Mouse (Mus musculus) stomach, embryonic 15.5 days (tissue): Measurements from ENCODE around the gene Mras. TPM values are rescaled to one million over a fixed set of nuclear protein-coding genes. Genes with fewer than 3 reads are reported as not detected.

Source experiments
- ATAC-seq: fragments of 200-750 bp; cut with Nextera tagmentation; 2 replicates; pipeline ENCODE4 v1.8.0; 2017; ENCODE audit warnings: low read depth, moderate number of reproducible peaks, moderate TSS enrichment; ENCODE audit not compliant: insufficient read depth, low FRiP score
- H3K27ac ChIP-seq: fragments of 300-500 bp; sonication (generic); 2 replicates; pipeline ENCODE4 v1.5.1; 2015; ENCODE audit warnings: mild to moderate bottlenecking, inconsistent platforms
- H3K27me3 ChIP-seq: fragments of 300-500 bp; sonication (generic); replicated peaks from 2 replicates; pipeline ENCODE4 v1.6.1; 2015; ENCODE audit warnings: inconsistent platforms
- H3K36me3 ChIP-seq: fragments of 300-500 bp; sonication (generic); 2 replicates; pipeline ENCODE4 v1.6.1; 2015; ENCODE audit warnings: inconsistent platforms
- H3K4me1 ChIP-seq: fragments of 300-500 bp; sonication (generic); 2 replicates; pipeline ENCODE4 v1.6.1; 2015; ENCODE audit warnings: inconsistent platforms
- H3K4me2 ChIP-seq: fragments of 300-500 bp; sonication (generic); 2 replicates; pipeline ENCODE4 v1.6.1; 2015; ENCODE audit warnings: mild to moderate bottlenecking, inconsistent platforms
- H3K4me3 ChIP-seq: fragments of 300-500 bp; sonication (generic); replicated peaks from 2 replicates; pipeline ENCODE4 v1.5.1; 2015; ENCODE audit warnings: inconsistent platforms
- H3K9ac ChIP-seq: fragments of 300-500 bp; sonication (generic); 2 replicates; pipeline ENCODE4 v1.6.1; 2015; ENCODE audit warnings: inconsistent platforms
- H3K9me3 ChIP-seq: fragments of 300-500 bp; sonication (generic); 2 replicates; pipeline ENCODE4 v1.6.1; 2016; ENCODE audit warnings: inconsistent platforms
- WGBS: fragments of 180-500 bp; shearing (Covaris S2); methylation state at CpG from one replicate; pipeline ENCODE4 v1.1.7; 2015; 5-methylcytosine and 5-hydroxymethylcytosine counted together
- polyA plus RNA-seq: library from polyadenylated mRNA; unstranded; fragments of >200 nt; fragmentation: Nextera tagmentation; extraction: Ambion mirVana; gene quantifications from 2 replicates; pipeline ENCODE4 v1.2.1, GENCODE M21; 2015

Gene Mras
- polyA plus RNA-seq = 9.0 and 11.6 TPM in 2 replicates

- H3K36me3 ChIP-seq = no peaks in the 10 kb centered on the region
- H3K27me3 ChIP-seq = 0 out of 2 replicates have a peak, but pooled peaks cover 2% of the 10 kb centered on the region
- H3K9me3 ChIP-seq = no peaks in the 10 kb centered on the region
- H3K9ac ChIP-seq = peak within 1 kb of the TSS; percentile 66
- H3K4me3 ChIP-seq = peak within 1 kb of the TSS; percentile 71
- H3K27ac ChIP-seq = peak within 1 kb of the TSS; percentile 57
- ATAC-seq = no peak
- WGBS = 14% methylated on average over 27 of the region's 27 CpGs
- H3K4me2 ChIP-seq = peak within 1 kb of the TSS; percentile 77
- peaks cover 5% of the 10 kb centered on the region; the same call in 1 of the 2 replicates for H3K4me1 ChIP-seq
Measured at GRCm38 (mm10) chr9:99437031-99437764, at the start of gene Mras. TSS of gene Mras (minus strand) at chr9:99437381.

GRCm38 (mm10) chr9:99485144-99485543 lies 48.0 kb upstream of the Mras start:
- no peak for ATAC-seq
- no peak overlapping the region for H3K27ac ChIP-seq
- peaks cover 18% of the 10 kb centered on the region for H3K36me3 ChIP-seq
- no peak overlapping the region for H3K4me3 ChIP-seq
- no peak overlapping the region for H3K4me2 ChIP-seq
- H3K27me3 ChIP-seq = no peaks in the 10 kb centered on the region
- no peaks in the 10 kb centered on the region for H3K9me3 ChIP-seq
- 91% methylated on average over 4 of the region's 4 CpGs for WGBS
- no peak overlapping the region for H3K9ac ChIP-seq
- no peaks in the 10 kb centered on the region for H3K4me1 ChIP-seq

- Histone ChIP-seq H3K36me3 (peaks cover 18% of the 10 kb centered on the region), H3K4me3 (no peak overlapping the region), H3K27me3 (no peaks in the 10 kb centered on the region), H3K9me3 (no peaks in the 10 kb centered on the region), H3K4me1 (0 out of 2 replicates have a peak, but pooled peaks cover under 1% of the 10 kb centered on the region), H3K27ac (no peak overlapping the region), H3K9ac (no peak overlapping the region), H3K4me2 (no peak overlapping the region)
- no peak for ATAC-seq
Measured at GRCm38 (mm10) chr9:99484632-99485031, 47.5 kb upstream of the Mras start.

- Histone ChIP-seq H3K9ac (no peak overlapping the region), H3K4me3 (no peak overlapping the region), H3K27ac (no peak overlapping the region), H3K27me3 (no peaks in the 10 kb centered on the region), H3K36me3 (peaks cover 18% of the 10 kb centered on the region), H3K4me1 (0 out of 2 replicates have a peak, but pooled peaks cover 8% of the 10 kb centered on the region), H3K4me2 (no peak overlapping the region), H3K9me3 (no peaks in the 10 kb centered on the region)
- no peak for ATAC-seq
- WGBS = 88% methylated on average over 4 of the region's 4 CpGs
Measured at GRCm38 (mm10) chr9:99483191-99483590, 46.0 kb upstream of the Mras start.

GRCm38 (mm10) chr9:99480764-99481163 lies 43.6 kb upstream of the Mras start:
- Histone ChIP-seq H3K36me3 (peaks cover 5% of the 10 kb centered on the region; the same call in 1 of the 2 replicates), H3K4me3 (no peak overlapping the region), H3K9ac (no peak overlapping the region), H3K4me2 (no peak overlapping the region), H3K27me3 (no peaks in the 10 kb centered on the region), H3K27ac (no peak overlapping the region), H3K4me1 (0 out of 2 replicates have a peak, but pooled peaks cover 8% of the 10 kb centered on the region), H3K9me3 (no peaks in the 10 kb centered on the region)
- 88% methylated on average over 4 of the region's 4 CpGs for WGBS
- ATAC-seq = no peak

- 0 out of 2 replicates have a peak, but pooled peaks cover 3% of the 10 kb centered on the region for H3K36me3 ChIP-seq
- H3K9me3 ChIP-seq = no peaks in the 10 kb centered on the region
- H3K27ac ChIP-seq = 0 out of 2 replicates have a peak overlapping the region, but pooled peaks have one; percentile 26
- 0 out of 2 replicates have a peak, but pooled peaks cover 8% of the 10 kb centered on the region for H3K4me1 ChIP-seq
- H3K27me3 ChIP-seq = no peaks in the 10 kb centered on the region
- no peak overlapping the region for H3K4me3 ChIP-seq
- ATAC-seq = no peak; the same call in 1 of the 2 replicates
- no peak overlapping the region for H3K4me2 ChIP-seq
- WGBS = 43% methylated on average over 9 of the region's 9 CpGs
- no peak overlapping the region for H3K9ac ChIP-seq
Measured at GRCm38 (mm10) chr9:99479181-99479711, 42.1 kb upstream of the Mras start.

GRCm38 (mm10) chr9:99471334-99471733 lies 34.2 kb upstream of the Mras start:
- no peaks in the 10 kb centered on the region for H3K4me1 ChIP-seq
- H3K27me3 ChIP-seq = no peaks in the 10 kb centered on the region
- 0 out of 2 replicates have a peak, but pooled peaks cover 3% of the 10 kb centered on the region for H3K36me3 ChIP-seq
- WGBS = 66% methylated on average over 7 of the region's 7 CpGs
- H3K9ac ChIP-seq = no peak overlapping the region
- no peak overlapping the region for H3K27ac ChIP-seq
- no peak overlapping the region for H3K4me3 ChIP-seq
- H3K4me2 ChIP-seq = no peak overlapping the region
- H3K9me3 ChIP-seq = no peaks in the 10 kb centered on the region
- ATAC-seq = no peak

- Histone ChIP-seq H3K4me3 (no peak overlapping the region), H3K4me2 (no peak overlapping the region), H3K27me3 (no peaks in the 10 kb centered on the region), H3K36me3 (0 out of 2 replicates have a peak, but pooled peaks cover 3% of the 10 kb centered on the region), H3K9me3 (no peaks in the 10 kb centered on the region), H3K27ac (no peak overlapping the region), H3K9ac (no peak overlapping the region), H3K4me1 (no peaks in the 10 kb centered on the region)
- WGBS = 60% methylated on average over 16 of the region's 16 CpGs
- peak; percentile 20; the same call in 1 of the 2 replicates for ATAC-seq
Measured at GRCm38 (mm10) chr9:99470347-99471092, 33.3 kb upstream of the Mras start.

GRCm38 (mm10) chr9:99469681-99470273 lies 32.6 kb upstream of the Mras start:
- WGBS = 60% methylated on average over 8 of the region's 8 CpGs
- H3K4me3 ChIP-seq = no peak overlapping the region
- H3K27me3 ChIP-seq = no peaks in the 10 kb centered on the region
- H3K4me1 ChIP-seq = no peaks in the 10 kb centered on the region
- H3K9ac ChIP-seq = no peak overlapping the region
- ATAC-seq = no peak; the same call in 1 of the 2 replicates
- no peak overlapping the region for H3K4me2 ChIP-seq
- H3K27ac ChIP-seq = no peak overlapping the region
- H3K36me3 ChIP-seq = no peaks in the 10 kb centered on the region
- H3K9me3 ChIP-seq = no peaks in the 10 kb centered on the region

GRCm38 (mm10) chr9:99468572-99468971 lies 31.4 kb upstream of the Mras start:
- H3K4me1 ChIP-seq = no peaks in the 10 kb centered on the region
- no peak for ATAC-seq
- 70% methylated on average over 9 of the region's 9 CpGs for WGBS
- H3K9me3 ChIP-seq = no peaks in the 10 kb centered on the region
- H3K4me2 ChIP-seq = no peak overlapping the region
- H3K4me3 ChIP-seq = no peak overlapping the region
- H3K36me3 ChIP-seq = no peaks in the 10 kb centered on the region
- H3K27ac ChIP-seq = no peak overlapping the region
- no peak overlapping the region for H3K9ac ChIP-seq
- no peaks in the 10 kb centered on the region for H3K27me3 ChIP-seq

- Histone ChIP-seq H3K4me1 (no peaks in the 10 kb centered on the region), H3K27ac (no peak overlapping the region), H3K27me3 (no peaks in the 10 kb centered on the region), H3K36me3 (no peaks in the 10 kb centered on the region), H3K9ac (no peak overlapping the region), H3K4me2 (no peak overlapping the region), H3K9me3 (no peaks in the 10 kb centered on the region), H3K4me3 (no peak overlapping the region)
- ATAC-seq = no peak
- 80% methylated on average over 6 of the region's 6 CpGs for WGBS
Measured at GRCm38 (mm10) chr9:99464876-99465275, 27.7 kb upstream of the Mras start.
